Mouse (Mus musculus): ENCODE results near the gene Agps. TPM values are rescaled to one million over a fixed set of nuclear protein-coding genes. Genes with fewer than 3 reads are reported as not detected.
A peak's percentile ranks its signal among the peaks of the same experiment; 100 is the strongest.

The Agps gene
- polyA plus RNA-seq, 1 experiment from 2014 or later = 44.9 TPM

DNA sequence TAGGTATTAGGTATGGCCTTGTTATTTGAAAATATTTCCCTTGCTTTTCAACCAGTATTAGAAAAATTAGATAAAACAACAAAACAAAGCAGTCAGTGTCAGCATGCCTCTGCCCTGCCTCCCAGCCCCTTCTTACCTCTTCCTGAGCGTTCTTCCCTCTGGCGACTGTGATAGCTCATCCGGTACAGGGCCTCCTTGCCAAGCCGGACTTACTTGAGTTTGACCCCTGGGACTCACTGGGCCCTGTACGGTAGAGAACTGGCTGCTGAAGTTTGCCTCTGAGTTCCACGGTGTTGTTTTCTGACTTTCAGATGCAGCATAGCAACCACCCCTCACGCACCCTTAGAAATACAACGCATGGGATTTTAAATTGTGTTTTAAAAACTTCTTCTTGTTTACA is 16.5 kb upstream of the Agps start:
- Histone ChIP-seq H3K36me3 (no peaks in the 10 kb centered on the region), H3K27me3 (ENCODE audit: low read depth, poor library complexity, severe bottlenecking) (no peaks in the 10 kb centered on the region), H3K9me3 (replicated peaks) (no peaks in the 10 kb centered on the region), H3K4me1 (no peaks in the 10 kb centered on the region), H3K27ac (replicated peaks) (no peak overlapping the region), H3K4me3 (no peak overlapping the region)
- WGBS = 82% methylated on average over 8 of the region's 8 CpGs
- DNase-seq (ENCODE audit: low spot score) = no peak

DNA sequence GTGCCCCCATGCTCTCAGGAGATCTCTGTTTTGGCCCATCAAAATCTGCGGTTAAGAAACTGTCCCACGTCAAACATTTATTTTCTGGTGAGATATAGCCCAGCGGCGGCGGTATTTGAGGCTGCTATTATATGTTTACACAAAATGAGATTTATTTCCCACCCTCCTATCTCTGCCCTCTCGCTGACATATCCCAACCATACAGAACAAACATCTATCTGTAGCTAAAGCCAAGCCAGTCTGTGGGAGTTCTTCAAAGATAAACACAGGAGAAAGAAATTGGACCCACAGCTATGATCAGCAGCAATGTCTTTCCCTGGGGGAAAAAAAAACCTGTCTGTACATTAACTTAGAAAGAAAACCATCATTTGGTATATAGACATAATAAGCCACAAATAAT is 15.3 kb upstream of the Agps start:
- Histone ChIP-seq H3K4me3 (no peak overlapping the region), H3K27ac (replicated peaks) (no peak overlapping the region), H3K27me3 (ENCODE audit: low read depth, poor library complexity, severe bottlenecking) (no peaks in the 10 kb centered on the region), H3K9me3 (replicated peaks) (no peaks in the 10 kb centered on the region), H3K36me3 (no peaks in the 10 kb centered on the region), H3K4me1 (no peaks in the 10 kb centered on the region)
- WGBS = 90% methylated on average over 6 of the region's 6 CpGs
- no peak for DNase-seq (ENCODE audit: low spot score)

DNA sequence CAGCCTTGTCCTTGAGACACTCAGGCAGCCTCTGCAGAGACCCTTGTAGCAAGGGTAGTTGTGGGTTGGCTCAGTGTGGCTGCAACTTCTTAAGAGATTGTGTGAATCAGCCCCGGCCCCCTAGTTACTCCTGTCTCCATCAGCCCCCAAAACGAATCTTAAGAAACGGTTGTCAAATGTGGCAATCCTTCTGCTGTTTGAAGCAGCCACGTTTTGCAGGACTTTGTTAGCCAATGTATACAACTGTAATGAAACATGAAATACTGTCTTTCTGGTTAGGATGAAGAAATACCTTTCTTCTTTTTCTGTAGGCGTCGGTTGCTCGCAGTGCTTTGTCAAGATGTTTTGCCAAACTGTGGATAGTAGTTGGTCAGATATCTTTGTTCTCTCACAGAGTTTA is 13.3 kb upstream of the Agps start:
- no peak overlapping the region for H3K4me3 ChIP-seq
- no peaks in the 10 kb centered on the region for H3K27me3 ChIP-seq (ENCODE audit: low read depth, poor library complexity, severe bottlenecking)
- H3K36me3 ChIP-seq = no peaks in the 10 kb centered on the region
- H3K27ac ChIP-seq (replicated peaks) = no peak overlapping the region
- H3K4me1 ChIP-seq = peaks cover 3% of the 10 kb centered on the region
- 85% methylated on average over 7 of the region's 7 CpGs for WGBS
- H3K9me3 ChIP-seq (replicated peaks) = no peaks in the 10 kb centered on the region
- no peak for DNase-seq (ENCODE audit: low spot score)

DNA sequence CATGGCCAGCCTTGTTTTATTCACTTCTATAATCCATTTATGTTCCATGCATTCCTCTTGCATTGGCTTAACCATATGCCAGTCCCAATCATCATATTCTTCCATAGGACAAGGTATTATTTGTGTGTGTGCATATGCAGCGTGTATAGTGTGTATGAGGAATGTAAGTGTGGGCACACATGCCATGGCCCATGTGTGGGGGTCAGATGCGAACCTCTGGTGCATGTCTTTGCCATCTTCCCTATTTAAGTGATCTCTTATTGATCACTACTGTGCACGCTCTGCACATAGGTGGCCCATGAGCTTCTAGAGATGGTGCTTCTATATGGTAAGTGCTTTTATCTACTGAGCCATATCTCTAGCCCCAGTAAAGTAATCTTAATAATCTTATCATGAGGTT is 12.2 kb upstream of the Agps start:
- Histone ChIP-seq H3K27me3 (ENCODE audit: low read depth, poor library complexity, severe bottlenecking) (no peaks in the 10 kb centered on the region), H3K4me1 (peaks cover 9% of the 10 kb centered on the region), H3K9me3 (replicated peaks) (no peaks in the 10 kb centered on the region), H3K36me3 (no peaks in the 10 kb centered on the region), H3K27ac (replicated peaks) (no peak overlapping the region), H3K4me3 (no peak overlapping the region)
- DNase-seq (ENCODE audit: low spot score) = no peak
- WGBS = 90% methylated on average over 3 of the region's 3 CpGs

DNA sequence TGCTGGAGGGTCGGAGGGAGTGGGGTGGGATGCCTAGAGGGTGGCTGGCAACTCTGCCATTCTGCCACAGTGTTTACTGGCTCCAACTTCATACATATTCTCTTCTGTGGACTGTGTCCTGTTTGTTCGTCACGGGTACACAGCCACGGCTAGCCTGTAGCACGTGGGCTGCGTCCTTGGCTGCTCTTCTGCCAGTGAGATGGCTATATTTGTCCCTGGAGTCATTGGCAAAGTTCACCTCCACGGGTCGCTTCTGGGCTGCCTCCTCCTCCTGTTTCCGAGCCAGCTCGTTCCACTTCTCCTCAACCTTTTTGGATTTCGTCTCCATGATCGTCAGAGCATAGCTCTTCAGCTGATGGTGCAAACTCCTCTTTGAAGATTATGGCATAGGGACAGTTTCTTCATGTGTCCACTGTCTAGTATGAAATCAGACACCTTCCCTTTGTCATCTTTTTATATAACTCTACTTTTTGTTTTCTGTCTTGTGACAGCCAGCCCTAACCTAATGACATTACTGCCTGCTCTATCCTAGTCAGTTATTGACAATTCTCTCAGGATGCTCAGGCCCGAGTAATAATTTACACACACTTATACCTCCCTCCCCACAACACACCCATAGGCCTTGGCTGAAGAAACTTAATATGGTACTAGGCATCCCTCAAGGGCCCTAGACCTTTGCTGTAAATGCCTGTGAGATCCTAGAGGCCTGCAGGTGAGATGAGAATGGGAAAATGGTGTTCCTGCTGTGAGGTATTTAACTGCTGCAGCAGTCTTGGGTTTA is 9.8 kb upstream of the Agps start:
- Histone ChIP-seq H3K27ac (replicated peaks) (no peak overlapping the region), H3K27me3 (ENCODE audit: low read depth, poor library complexity, severe bottlenecking) (no peaks in the 10 kb centered on the region), H3K4me1 (peaks cover 11% of the 10 kb centered on the region), H3K4me3 (no peak overlapping the region), H3K36me3 (no peaks in the 10 kb centered on the region), H3K9me3 (replicated peaks) (no peaks in the 10 kb centered on the region)
- 90% methylated on average over 13 of the region's 13 CpGs for WGBS
- no peak for DNase-seq (ENCODE audit: low spot score)

DNA sequence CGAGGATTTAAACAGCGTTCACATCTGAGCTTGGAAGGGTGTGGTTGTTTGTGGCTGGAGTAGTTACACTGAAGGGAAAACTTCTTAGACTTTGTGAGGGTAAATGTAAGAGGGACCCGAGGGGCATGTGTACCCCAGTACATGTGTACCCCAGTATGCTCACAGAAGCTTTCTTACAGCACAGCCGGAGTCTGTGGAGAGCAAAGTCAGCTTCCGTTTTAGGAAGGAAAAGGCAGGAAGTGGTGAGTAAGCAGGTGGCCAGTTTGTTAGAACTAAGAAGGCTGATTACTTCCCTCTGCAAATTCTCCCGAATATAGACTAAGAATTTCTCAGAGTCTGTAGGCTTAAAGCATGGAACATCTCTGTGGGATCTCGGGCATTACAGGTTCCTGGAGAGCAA is 8.2 kb upstream of the Agps start:
- peaks cover 11% of the 10 kb centered on the region for H3K4me1 ChIP-seq
- WGBS = 68% methylated on average over 7 of the region's 7 CpGs
- H3K27ac ChIP-seq (replicated peaks) = no peak overlapping the region
- no peaks in the 10 kb centered on the region for H3K27me3 ChIP-seq (ENCODE audit: low read depth, poor library complexity, severe bottlenecking)
- no peaks in the 10 kb centered on the region for H3K9me3 ChIP-seq (replicated peaks)
- no peak overlapping the region for H3K4me3 ChIP-seq
- no peaks in the 10 kb centered on the region for H3K36me3 ChIP-seq
- DNase-seq (ENCODE audit: low spot score) = no peak

DNA sequence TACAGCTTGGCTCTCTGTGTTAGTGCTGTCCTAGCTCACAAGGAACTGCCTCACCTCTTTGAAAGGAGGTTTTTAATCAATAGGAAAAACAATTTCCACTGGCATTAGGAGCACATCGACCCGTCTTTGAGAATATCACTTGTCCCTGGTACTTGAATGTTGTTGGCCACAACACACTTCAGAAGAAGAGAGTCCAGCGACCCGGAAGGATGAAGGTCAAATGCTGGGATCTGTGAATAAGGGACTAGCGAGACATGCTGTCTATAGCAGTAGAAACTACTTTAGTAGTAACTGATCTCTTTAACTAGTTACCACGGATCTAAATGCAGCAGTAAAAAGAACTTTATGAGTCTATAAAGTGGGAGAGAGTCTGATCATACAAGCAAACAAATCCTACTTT is 7.8 kb upstream of the Agps start:
- H3K4me3 ChIP-seq = no peak overlapping the region
- no peak for DNase-seq (ENCODE audit: low spot score)

DNA sequence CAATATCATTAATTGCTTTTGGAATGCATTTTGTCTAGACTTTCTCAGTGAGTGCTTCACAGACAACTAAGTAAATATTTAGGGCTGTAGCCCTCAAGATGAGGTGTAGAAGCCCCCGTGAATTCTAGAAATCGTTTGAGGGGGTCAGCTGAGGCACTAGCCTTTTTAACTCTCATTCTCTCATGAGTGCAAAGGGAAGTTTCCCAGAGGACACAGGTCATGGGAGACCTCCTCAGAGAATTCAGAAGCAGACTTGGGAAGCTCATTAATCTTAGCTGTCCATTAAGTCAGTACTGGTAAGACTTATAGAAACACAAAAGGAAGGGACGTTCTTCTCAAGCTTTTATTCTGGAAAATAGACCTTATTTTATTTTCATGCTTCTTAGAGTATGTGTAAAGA is 7.1 kb upstream of the Agps start:
- no peak for DNase-seq (ENCODE audit: low spot score)
- no peaks in the 10 kb centered on the region for H3K27me3 ChIP-seq (ENCODE audit: low read depth, poor library complexity, severe bottlenecking)
- WGBS = 60% methylated on average over 3 of the region's 3 CpGs
- H3K27ac ChIP-seq (replicated peaks) = no peak overlapping the region
- H3K4me1 ChIP-seq = peaks cover 11% of the 10 kb centered on the region
- no peaks in the 10 kb centered on the region for H3K36me3 ChIP-seq
- no peaks in the 10 kb centered on the region for H3K9me3 ChIP-seq (replicated peaks)
- H3K4me3 ChIP-seq = no peak overlapping the region

More for the DNA sequence above, 7.8 kb upstream of the Agps start:
- Histone ChIP-seq H3K27me3 (ENCODE audit: low read depth, poor library complexity, severe bottlenecking) (no peaks in the 10 kb centered on the region), H3K27ac (replicated peaks) (no peak overlapping the region), H3K9me3 (replicated peaks) (no peaks in the 10 kb centered on the region), H3K4me1 (peaks cover 11% of the 10 kb centered on the region), H3K36me3 (no peaks in the 10 kb centered on the region)
- 57% methylated on average over 6 of the region's 6 CpGs for WGBS

DNA sequence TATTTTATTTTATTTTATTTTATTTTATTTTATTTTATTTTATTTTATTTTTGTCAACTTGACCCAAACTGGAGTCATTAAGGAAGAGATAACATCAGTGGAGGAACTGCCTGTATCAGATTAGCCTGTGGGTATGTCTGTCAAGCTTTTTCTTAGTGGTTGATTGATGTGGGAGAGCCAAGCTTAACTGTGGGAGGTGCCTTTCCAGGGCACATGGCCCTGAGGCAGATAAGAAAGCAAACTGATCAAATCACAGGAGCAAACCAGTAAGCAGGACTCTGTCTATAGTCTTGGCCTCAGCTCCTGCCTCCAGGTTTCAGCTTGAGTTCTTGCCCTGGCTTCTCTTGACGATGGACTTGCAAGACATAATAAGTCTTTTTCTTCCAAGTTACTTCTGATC is 6.4 kb upstream of the Agps start:
- Histone ChIP-seq H3K4me3 (no peak overlapping the region), H3K4me1 (peaks cover 11% of the 10 kb centered on the region), H3K36me3 (no peaks in the 10 kb centered on the region), H3K27me3 (ENCODE audit: low read depth, poor library complexity, severe bottlenecking) (no peaks in the 10 kb centered on the region), H3K9me3 (replicated peaks) (no peaks in the 10 kb centered on the region), H3K27ac (replicated peaks) (no peak overlapping the region)
- 86% methylated on average over 1 of the region's 1 CpGs for WGBS
- no peak for DNase-seq (ENCODE audit: low spot score)

DNA sequence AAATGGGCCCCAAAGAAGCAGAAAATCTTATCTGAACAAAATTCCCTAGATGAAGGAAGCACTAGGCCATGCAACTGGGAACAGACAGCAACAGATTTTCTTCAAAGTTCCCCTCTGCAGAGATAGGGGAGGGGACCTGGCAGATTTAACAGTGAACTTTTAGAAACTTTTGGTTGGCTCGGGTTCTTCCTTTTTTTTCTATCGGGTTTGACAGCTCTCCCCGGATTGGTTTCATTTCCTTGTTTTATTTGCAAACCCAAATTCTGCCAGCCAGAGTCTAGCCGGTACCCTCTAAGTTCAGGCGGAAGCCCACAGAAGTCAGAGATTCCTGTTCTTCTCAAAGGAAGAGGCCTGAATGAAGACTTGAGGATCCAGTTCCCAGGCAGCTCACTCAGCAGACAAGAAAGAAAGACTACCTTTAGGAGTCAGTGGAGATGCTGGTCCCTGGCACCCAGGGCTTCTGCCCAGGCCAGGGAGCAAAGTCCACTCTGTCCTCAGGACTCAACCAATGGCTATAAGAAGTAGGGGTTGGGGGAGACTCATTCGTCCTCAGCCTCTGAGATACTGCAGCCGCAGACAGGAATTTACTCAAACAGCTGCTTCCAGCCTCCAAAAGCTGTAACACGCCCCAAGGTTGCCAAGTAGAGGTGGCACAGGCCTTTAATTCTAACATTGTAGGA is 2.9 kb upstream of the Agps start:
- H3K4me1 ChIP-seq = peaks cover 26% of the 10 kb centered on the region
- H3K27me3 ChIP-seq (ENCODE audit: low read depth, poor library complexity, severe bottlenecking) = no peaks in the 10 kb centered on the region
- no peaks in the 10 kb centered on the region for H3K9me3 ChIP-seq (replicated peaks)
- no peaks in the 10 kb centered on the region for H3K36me3 ChIP-seq
- WGBS = 77% methylated on average over 8 of the region's 8 CpGs
- no peak for DNase-seq (ENCODE audit: low spot score)
- H3K27ac ChIP-seq (replicated peaks) = no peak overlapping the region
- no peak overlapping the region for H3K4me3 ChIP-seq

DNA sequence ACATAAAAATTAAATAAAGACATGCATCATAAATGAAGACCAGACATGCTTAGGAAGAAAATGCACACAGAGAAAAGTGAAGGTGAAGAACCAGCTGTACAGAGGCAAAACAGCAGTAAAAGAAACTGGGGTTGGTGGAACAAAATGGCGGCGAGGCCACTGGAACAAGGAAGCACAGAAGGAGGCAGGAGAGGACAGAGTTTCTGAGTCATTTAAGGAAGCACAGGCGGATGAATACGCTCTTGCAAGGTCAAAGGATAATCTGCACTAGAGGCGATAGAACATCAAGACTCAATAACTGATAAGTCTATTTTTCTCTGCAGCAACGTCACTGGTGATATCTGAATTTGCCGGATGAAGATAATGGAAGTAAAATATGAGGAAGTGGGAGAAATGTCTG is 1.7 kb upstream of the Agps start:
- H3K4me3 ChIP-seq = no peak overlapping the region
- no peak overlapping the region for H3K27ac ChIP-seq (replicated peaks)
- peaks cover 23% of the 10 kb centered on the region for H3K4me1 ChIP-seq
- no peaks in the 10 kb centered on the region for H3K27me3 ChIP-seq (ENCODE audit: low read depth, poor library complexity, severe bottlenecking)
- no peak for DNase-seq (ENCODE audit: low spot score)
- H3K9me3 ChIP-seq (replicated peaks) = no peaks in the 10 kb centered on the region
- H3K36me3 ChIP-seq = no peaks in the 10 kb centered on the region
- WGBS = 94% methylated on average over 7 of the region's 7 CpGs

DNA sequence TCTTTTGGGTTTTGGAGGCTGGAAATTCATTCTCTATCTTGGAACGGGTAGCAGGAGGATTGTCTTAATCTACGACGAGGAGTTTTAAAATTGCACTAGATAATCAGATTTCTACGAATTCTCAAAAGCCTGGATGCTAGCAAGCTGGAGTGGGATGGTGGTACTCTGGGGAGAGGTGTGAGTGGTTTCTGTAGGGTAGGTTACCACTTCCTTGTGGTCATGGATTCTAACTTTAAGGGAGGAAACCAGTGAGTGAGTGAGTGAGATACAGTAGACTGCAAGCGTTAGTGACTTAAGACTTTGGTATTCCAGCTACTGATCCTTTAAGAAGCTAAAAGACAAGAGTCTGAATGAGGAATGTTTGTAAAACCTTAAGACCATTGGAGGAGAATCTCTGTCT is 804 bp downstream of the Agps start:
- H3K27ac ChIP-seq (replicated peaks) = peak overlapping the region; percentile 97
- 2% methylated on average over 5 of the region's 5 CpGs for WGBS

DNA sequence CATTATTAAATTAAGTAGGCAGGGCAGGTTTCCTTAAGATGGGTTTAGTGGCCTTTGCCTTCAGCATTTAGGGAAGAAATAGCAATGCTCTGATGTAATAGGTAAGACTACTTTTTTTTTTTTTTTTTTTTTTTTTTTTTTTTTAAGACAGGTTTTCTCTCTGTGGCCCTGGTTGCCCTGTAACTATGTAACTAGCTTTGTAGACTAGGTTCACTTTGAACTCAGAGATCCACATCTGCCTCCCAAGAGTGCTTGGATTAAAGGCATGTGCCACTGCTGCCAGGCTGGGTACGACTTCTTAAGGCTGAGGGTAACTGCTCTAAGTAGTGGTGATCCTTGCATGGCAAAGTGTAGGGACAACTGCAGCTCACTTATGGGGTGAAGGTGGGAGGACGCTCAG is 2.5 kb downstream of the Agps start:
- Histone ChIP-seq H3K9me3 (replicated peaks) (no peaks in the 10 kb centered on the region), H3K36me3 (peaks cover 4% of the 10 kb centered on the region; the same call in 1 of the 2 replicates), H3K27me3 (ENCODE audit: low read depth, poor library complexity, severe bottlenecking) (no peaks in the 10 kb centered on the region), H3K4me1 (peaks cover 23% of the 10 kb centered on the region), H3K27ac (replicated peaks) (no peak overlapping the region), H3K4me3 (no peak overlapping the region)
- DNase-seq (ENCODE audit: low spot score) = no peak
- 95% methylated on average over 2 of the region's 2 CpGs for WGBS

More for the DNA sequence above, 804 bp downstream of the Agps start:
- Histone ChIP-seq H3K36me3 (peaks cover 4% of the 10 kb centered on the region; the same call in 1 of the 2 replicates), H3K4me1 (peaks cover 23% of the 10 kb centered on the region), H3K4me3 (peak overlapping the region; percentile 95), H3K27me3 (ENCODE audit: low read depth, poor library complexity, severe bottlenecking) (no peaks in the 10 kb centered on the region), H3K9me3 (replicated peaks) (no peaks in the 10 kb centered on the region)
- DNase-seq (ENCODE audit: low spot score) = no peak
